Mouse (Mus musculus) brain, embryonic 14.5 days (tissue): ENCODE measurements at regions not wholly inside any gene's neighbourhood (a gene's known extent, or its start where the extent isn't known, plus 50 kb on each side); places are given as distances from the start of the nearest gene placed in this dataset.

ENCODE experiments used
- CTCF ChIP-seq: fragments of 200-500 bp; IDR thresholded peaks from 2 replicates; pipeline ENCODE4 v1.5.1; 2012; ENCODE audit warnings: inconsistent platforms, mild to moderate bottlenecking, moderate library complexity, borderline replicate concordance; ENCODE audit not compliant: insufficient read depth, insufficient read length; ENCODE audit errors: extremely low read depth
- POLR2A ChIP-seq: fragments of 200-500 bp; IDR thresholded peaks from 2 replicates; pipeline ENCODE4 v1.6.1; 2012; ENCODE audit warnings: mild to moderate bottlenecking, inconsistent platforms, borderline replicate concordance; ENCODE audit not compliant: poor library complexity, insufficient read depth, insufficient read length, severe bottlenecking; ENCODE audit errors: extremely low read depth

- TF ChIP-seq CTCF (no peak), POLR2A (no peak)
These were observed 648.8 kb upstream of the 3110018I06Rik start for GRCm38 (mm10) chr12:106839618-106840017.
